Mouse (Mus musculus): ENCODE data around the gene Pcyt1b.

Gene Pcyt1b

GRCm38 (mm10) chrX:93732975-93733748 is 78.5 kb downstream of the Pcyt1b start:
- no peak for DNase-seq (ENCODE audit: low spot score in 2 of 2)

GRCm38 (mm10) chrX:93749165-93749564 is 94.5 kb downstream of the Pcyt1b start:
- no peak for DNase-seq (ENCODE audit: low spot score in 2 of 2)

DNA sequence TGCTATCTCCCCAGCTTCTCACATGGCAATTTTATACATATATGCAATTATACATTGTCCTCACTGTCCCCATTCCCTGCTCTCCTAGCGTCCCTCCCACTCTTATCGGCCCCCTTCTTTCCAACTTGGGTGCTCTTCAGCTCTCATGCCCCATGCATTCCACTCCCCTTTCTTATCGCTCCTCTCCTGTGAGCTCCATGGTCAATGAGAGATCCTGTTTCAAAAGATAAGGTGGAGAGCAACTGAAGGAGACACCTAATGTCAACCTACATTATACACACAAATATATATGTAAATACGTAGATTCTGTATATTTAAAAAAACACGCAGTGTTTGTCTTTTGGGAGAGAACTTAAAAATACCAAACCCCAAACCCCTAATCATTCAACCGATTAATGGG is 95.9 kb downstream of the Pcyt1b start:
- DNase-seq (ENCODE audit: low spot score in 2 of 2): no peak

DNA sequence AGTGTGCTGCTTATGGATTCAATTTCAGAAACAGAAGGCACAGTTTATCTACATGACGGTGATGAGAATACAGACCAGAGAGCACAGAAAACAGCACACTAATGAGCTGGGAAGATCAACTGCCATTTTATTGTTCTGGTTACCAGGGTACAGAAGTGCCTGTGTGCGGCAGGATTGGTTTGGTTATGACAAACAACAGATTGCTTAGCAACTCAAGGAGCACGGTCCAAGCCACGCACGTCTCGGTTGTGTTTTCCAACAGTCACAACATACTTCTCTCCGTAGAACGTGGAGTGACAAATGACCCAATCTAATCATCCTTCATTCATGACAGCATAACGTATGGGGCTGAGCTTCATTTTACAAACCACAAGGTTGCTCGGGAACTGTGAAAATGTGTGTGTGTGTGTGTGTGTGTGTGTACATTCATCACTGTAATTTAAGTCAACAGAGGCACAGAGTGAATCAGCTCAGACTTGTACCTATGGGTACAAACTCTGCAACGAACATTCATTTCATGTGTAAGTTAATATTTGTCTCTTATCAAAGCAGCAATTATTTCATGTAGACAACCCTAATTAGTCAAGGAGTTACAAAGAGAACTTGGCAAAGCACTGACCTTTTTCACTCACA is 100.7 kb downstream of the Pcyt1b start:
- no peak for DNase-seq (ENCODE audit: low spot score in 2 of 2)

- DNase-seq (ENCODE audit: low spot score in 2 of 2): no peak
Observed at GRCm38 (mm10) chrX:93756867-93757455, 102.3 kb downstream of the Pcyt1b start.

- no peak for DNase-seq (ENCODE audit: low spot score in 2 of 2)
Observed at GRCm38 (mm10) chrX:93760770-93761169, 106.1 kb downstream of the Pcyt1b start.

- no peak for DNase-seq (ENCODE audit: low spot score in 2 of 2)
Observed at GRCm38 (mm10) chrX:93789562-93789961, 134.9 kb downstream of the Pcyt1b start.

DNA sequence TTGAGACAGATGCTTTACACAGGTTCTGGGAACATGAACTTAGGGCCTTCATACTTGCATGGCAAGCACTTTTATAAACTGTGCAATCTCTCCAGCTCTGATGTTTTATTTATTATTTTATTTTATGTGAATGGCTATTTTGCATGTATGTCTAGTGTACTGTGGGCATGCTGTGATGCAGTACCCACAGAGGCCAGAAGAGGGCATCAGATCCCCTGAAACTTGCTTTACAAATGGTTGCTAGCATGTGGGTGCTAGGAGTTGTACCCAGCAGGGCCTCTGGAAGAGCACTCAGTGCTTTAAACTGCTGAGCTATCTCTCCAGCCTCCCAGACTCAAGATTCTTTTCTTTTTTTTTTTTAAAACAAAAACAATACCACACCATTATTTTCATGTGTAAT is 138.5 kb downstream of the Pcyt1b start:
- peak in 1 of 2 experiments; percentile 8 for DNase-seq (ENCODE audit: low spot score in 2 of 2)

Measured in frontal cortex, postnatal 25 days (tissue).